17 mouse cellular contexts compared by ENCODE assay signal in the genomic region with DNA sequence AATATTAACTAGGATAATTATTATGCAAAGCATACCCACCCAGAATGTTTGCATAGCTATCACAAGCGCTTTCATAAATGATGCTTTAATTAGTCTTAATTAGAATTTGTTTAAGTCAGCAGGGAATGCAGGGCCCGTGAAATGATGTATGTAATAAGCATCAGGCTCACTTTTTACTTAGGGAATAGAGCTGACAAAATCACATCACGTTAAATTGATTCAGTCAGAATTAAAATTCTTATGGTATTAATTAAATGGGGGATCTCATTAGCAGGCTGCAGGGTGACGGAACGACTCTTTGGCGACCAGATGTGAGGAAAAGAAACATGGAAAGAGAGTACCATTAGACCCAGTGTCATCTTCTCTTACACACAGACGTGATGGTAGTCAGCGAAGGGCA.
DNase-seq lines count a peak whose midpoint lies in the region; ATAC-seq and TF ChIP-seq lines count a peak whose summit lies in the region.
"Had no signal": no experiment of that assay in that cellular context is flagged by ENCODE, and none has a peak within 500 bp of the region (broad histone marks: within the 10 kb centered on the region; RNA-seq: fewer than 3 reads in every experiment).

No protein-coding gene starts in this region.

- H3K4me2 ChIP-seq in forebrain, embryonic 14.5 days (ENCODE audit: low read length): no peak overlapping the region
- H3K4me2 ChIP-seq in hindbrain, postnatal 0 days (ENCODE audit: low read depth, low read length): no peak overlapping the region
- H3K4me2 ChIP-seq in neural tube, embryonic 14.5 days (ENCODE audit: low read depth, low read length): no peak overlapping the region
- H3K4me2 ChIP-seq: heart, embryonic 15.5 days; limb, embryonic 13.5 days had no signal

- WGBS in forebrain, embryonic 14.5 days: 13% methylated on average over 8 of the region's 8 CpGs
- 31% methylated on average over 8 of the region's 8 CpGs for WGBS in hindbrain, postnatal 0 days
- 38% methylated on average over 8 of the region's 8 CpGs for WGBS in neural tube, embryonic 14.5 days

- ATAC-seq in forebrain, embryonic 14.5 days: peak; percentile 91
- ATAC-seq in hindbrain, postnatal 0 days: peak; percentile 49; the same call in 1 of the 2 replicates
- peak; percentile 76; the same call in 1 of the 2 replicates for ATAC-seq in neural tube, embryonic 14.5 days (ENCODE audit: low read depth)
- no peak for ATAC-seq in cerebellum, adult (ENCODE audit: insufficient number of reproducible peaks, low FRiP score, low TSS enrichment)

- no peak for TF ChIP-seq POLR2A in brain, embryonic 14.5 days (IDR thresholded peaks at IDR 0.05; ENCODE audit: borderline replicate concordance, extremely low read depth, insufficient read depth, insufficient read length, poor library complexity, severe bottlenecking)

- TF ChIP-seq CTCF in brain, embryonic 14.5 days (IDR thresholded peaks at IDR 0.05; ENCODE audit: borderline replicate concordance, extremely low read depth, insufficient read depth, insufficient read length): no peak
- TF ChIP-seq CTCF in hindbrain, postnatal 0 days (IDR thresholded peaks at IDR 0.05; ENCODE audit: low read depth): no peak

- H3K4me3 ChIP-seq in forebrain, embryonic 14.5 days (ENCODE audit: low read depth, low read length): no peak overlapping the region
- H3K4me3 ChIP-seq in hindbrain, postnatal 0 days (ENCODE audit: low read length): no peak overlapping the region
- H3K4me3 ChIP-seq in neural tube, embryonic 14.5 days (ENCODE audit: low read depth, low read length): no peak overlapping the region
- H3K4me3 ChIP-seq: heart, embryonic 15.5 days; limb, embryonic 13.5 days; megakaryocyte, embryonic 14.5 days had no signal

- H3K36me3 ChIP-seq in forebrain, embryonic 14.5 days (ENCODE audit: control insufficient read depth, insufficient read depth, low read length): no peaks in the 10 kb centered on the region
- H3K36me3 ChIP-seq in hindbrain, postnatal 0 days (ENCODE audit: insufficient read depth, low read length): no peaks in the 10 kb centered on the region
- no peaks in the 10 kb centered on the region for H3K36me3 ChIP-seq in neural tube, embryonic 14.5 days (ENCODE audit: control insufficient read depth, insufficient read depth, low read length)
- H3K36me3 ChIP-seq: heart, embryonic 15.5 days; limb, embryonic 13.5 days had no signal

- no peaks in the 10 kb centered on the region for H3K9me3 ChIP-seq in forebrain, embryonic 14.5 days (replicated peaks; ENCODE audit: control insufficient read depth, low read length)
- H3K9me3 ChIP-seq in hindbrain, postnatal 0 days (ENCODE audit: low read length): no peaks in the 10 kb centered on the region
- no peaks in the 10 kb centered on the region for H3K9me3 ChIP-seq in neural tube, embryonic 14.5 days (ENCODE audit: control insufficient read depth, low read length)
- H3K9me3 ChIP-seq: heart, embryonic 15.5 days; limb, embryonic 13.5 days had no signal

- no peak overlapping the region for H3K27ac ChIP-seq in forebrain, embryonic 14.5 days (ENCODE audit: low read depth, low read length)
- H3K27ac ChIP-seq in hindbrain, postnatal 0 days: no peak overlapping the region
- H3K27ac ChIP-seq in neural tube, embryonic 14.5 days (ENCODE audit: low read depth, low read length): no peak overlapping the region
- H3K27ac ChIP-seq: heart, embryonic 15.5 days; limb, embryonic 13.5 days; liver, embryonic 14.5 days had no signal

- peak; percentile 93 for DNase-seq in brain, embryonic 14.5 days (ENCODE audit: low read depth)
- DNase-seq in forebrain, embryonic 14.5 days (ENCODE audit: low spot score): peak; percentile 90
- DNase-seq in hindbrain, postnatal 0 days (ENCODE audit: low spot score): peak; percentile 30
- DNase-seq in right cerebral cortex, postnatal 36 days (ENCODE audit: low spot score in 2 of 2): no peak
- DNase-seq in kidney, postnatal 36 days: no peak
- DNase-seq: cerebellum, postnatal 10 days; gastrocnemius, postnatal 10 days; heart, adult 18-20 months; kidney, adult 2 months; kidney, postnatal 14 days; thymus, adult 18-20 months had no signal

- H3K27me3 ChIP-seq in forebrain, embryonic 14.5 days (replicated peaks; ENCODE audit: control insufficient read depth, insufficient read depth, low read length): no peaks in the 10 kb centered on the region
- H3K27me3 ChIP-seq in hindbrain, postnatal 0 days (ENCODE audit: insufficient read depth, low read length): no peaks in the 10 kb centered on the region
- no peaks in the 10 kb centered on the region for H3K27me3 ChIP-seq in neural tube, embryonic 14.5 days (ENCODE audit: control insufficient read depth, insufficient read depth, low read length)
- H3K27me3 ChIP-seq: heart, embryonic 15.5 days; limb, embryonic 13.5 days; megakaryocyte, embryonic 14.5 days had no signal

- H3K9ac ChIP-seq in forebrain, embryonic 14.5 days (ENCODE audit: low read length): no peak overlapping the region
- H3K9ac ChIP-seq in hindbrain, postnatal 0 days (replicated peaks; ENCODE audit: low read length): no peak overlapping the region
- no peak overlapping the region for H3K9ac ChIP-seq in neural tube, embryonic 14.5 days (replicated peaks; ENCODE audit: low read depth, low read length)
- H3K9ac ChIP-seq: heart, embryonic 15.5 days; limb, embryonic 13.5 days; liver, embryonic 14.5 days had no signal

- H3K4me1 ChIP-seq in forebrain, embryonic 14.5 days (ENCODE audit: control insufficient read depth, insufficient read depth, low read length): peaks cover 13% of the 10 kb centered on the region; the same call in 1 of the 2 replicates
- no peaks in the 10 kb centered on the region; the same call in 1 of the 2 replicates for H3K4me1 ChIP-seq in hindbrain, postnatal 0 days (ENCODE audit: insufficient read depth, low read length)
- no peaks in the 10 kb centered on the region for H3K4me1 ChIP-seq in neural tube, embryonic 14.5 days (ENCODE audit: control insufficient read depth, insufficient read depth, low read length)
- H3K4me1 ChIP-seq: heart, embryonic 15.5 days; limb, embryonic 13.5 days; megakaryocyte, embryonic 14.5 days had no signal

Comparison
In these comparisons a context has a peak if more than half of its experiments do, and no peak if none do; other contexts are left out.
1. DNase-seq: peak in brain, embryonic 14.5 days (single experiment), forebrain, embryonic 14.5 days (single experiment) and hindbrain, postnatal 0 days (single experiment); none in right cerebral cortex, postnatal 36 days (0 of 2) and kidney, postnatal 36 days (0 of 2).